Mouse (Mus musculus) E14TG2a.4 (cell line): Measurements from ENCODE around the gene Nup93.
A peak's percentile ranks its signal among the peaks of the same experiment; 100 is the strongest.

Source experiments
- H3K27me3 ChIP-seq: 2 replicates; pipeline ENCODE4 v1.6.1; 2014; ENCODE audit warnings: low read length, control low read depth; ENCODE audit not compliant: insufficient read depth
- H3K36me3 ChIP-seq: 2 replicates; pipeline ENCODE4 v1.6.1; 2014; ENCODE audit warnings: low read length, control low read depth; ENCODE audit not compliant: insufficient read depth
- H3K4me1 ChIP-seq: replicated peaks from 2 replicates; pipeline ENCODE4 v1.6.1; 2014; ENCODE audit warnings: low read depth, low read length, control low read depth
- H3K4me3 ChIP-seq: replicated peaks from 2 replicates; pipeline ENCODE4 v1.5.1; 2014; ENCODE audit warnings: mild to moderate bottlenecking, low read length
- H3K9me3 ChIP-seq: 2 replicates; pipeline ENCODE4 v1.6.1; 2014; ENCODE audit warnings: low read length, control low read depth
- CTCF ChIP-seq: conservative IDR thresholded peaks from 2 replicates; pipeline ENCODE4 v1.5.1; 2014; ENCODE audit warnings: low read length
- NANOG ChIP-seq: IDR thresholded peaks from 2 replicates; pipeline ENCODE4 v1.6.1; 2014; ENCODE audit warnings: borderline replicate concordance, low read length, mixed read lengths
- POU5F1 ChIP-seq: IDR thresholded peaks from 2 replicates; pipeline ENCODE4 v1.6.1; 2014; ENCODE audit warnings: low read length, borderline replicate concordance

The Nup93 gene

GRCm38 (mm10) chr8:94194591-94195223, 19.7 kb upstream of the Nup93 start:
- TF ChIP-seq NANOG (no peak), POU5F1 (no peak), CTCF (no peak)

GRCm38 (mm10) chr8:94199202-94199869, 15.0 kb upstream of the Nup93 start:
- H3K4me1 ChIP-seq: peaks cover 3% of the 10 kb centered on the region
- H3K36me3 ChIP-seq: no peaks in the 10 kb centered on the region
- H3K9me3 ChIP-seq: no peaks in the 10 kb centered on the region
- TF ChIP-seq POU5F1 (no peak), CTCF (peak; percentile 82)
- no peak overlapping the region for H3K4me3 ChIP-seq
- H3K27me3 ChIP-seq: 0 out of 2 replicates have a peak, but pooled peaks cover 2% of the 10 kb centered on the region

More at GRCm38 (mm10) chr8:94194591-94195223, 19.7 kb upstream of the Nup93 start:
- Histone ChIP-seq H3K27me3 (no peaks in the 10 kb centered on the region), H3K4me3 (no peak overlapping the region), H3K4me1 (peaks cover 30% of the 10 kb centered on the region), H3K36me3 (no peaks in the 10 kb centered on the region), H3K9me3 (no peaks in the 10 kb centered on the region)

GRCm38 (mm10) chr8:94204043-94204442, 10.3 kb upstream of the Nup93 start:
- Histone ChIP-seq H3K9me3 (no peaks in the 10 kb centered on the region), H3K27me3 (0 out of 2 replicates have a peak, but pooled peaks cover 2% of the 10 kb centered on the region), H3K4me1 (peaks cover 3% of the 10 kb centered on the region; the same call in 1 of the 2 replicates), H3K4me3 (no peak overlapping the region), H3K36me3 (no peaks in the 10 kb centered on the region)
- no peak for TF ChIP-seq NANOG
- TF ChIP-seq CTCF: no peak
- TF ChIP-seq POU5F1: no peak

GRCm38 (mm10) chr8:94205736-94206135, 8.6 kb upstream of the Nup93 start:
- Histone ChIP-seq H3K9me3 (no peaks in the 10 kb centered on the region), H3K4me1 (0 out of 2 replicates have a peak, but pooled peaks cover 3% of the 10 kb centered on the region)
- TF ChIP-seq CTCF: peak; percentile 98
- no peak for TF ChIP-seq NANOG

GRCm38 (mm10) chr8:94206256-94206655, 8.1 kb upstream of the Nup93 start:
- TF ChIP-seq CTCF: no peak
- TF ChIP-seq NANOG: no peak
- TF ChIP-seq POU5F1: no peak
- no peak overlapping the region for H3K4me3 ChIP-seq

More at GRCm38 (mm10) chr8:94205736-94206135, 8.6 kb upstream of the Nup93 start:
- Histone ChIP-seq H3K36me3 (no peaks in the 10 kb centered on the region), H3K27me3 (0 out of 2 replicates have a peak, but pooled peaks cover 2% of the 10 kb centered on the region), H3K4me3 (no peak overlapping the region)

GRCm38 (mm10) chr8:94207491-94207890, 6.9 kb upstream of the Nup93 start:
- no peaks in the 10 kb centered on the region for H3K9me3 ChIP-seq
- no peak overlapping the region for H3K4me3 ChIP-seq
- H3K27me3 ChIP-seq: 0 out of 2 replicates have a peak, but pooled peaks cover 2% of the 10 kb centered on the region
- 0 out of 2 replicates have a peak, but pooled peaks cover 3% of the 10 kb centered on the region for H3K4me1 ChIP-seq
- no peaks in the 10 kb centered on the region for H3K36me3 ChIP-seq
- TF ChIP-seq CTCF (no peak), POU5F1 (no peak), NANOG (no peak)

More at GRCm38 (mm10) chr8:94206256-94206655, 8.1 kb upstream of the Nup93 start:
- H3K27me3 ChIP-seq: 0 out of 2 replicates have a peak, but pooled peaks cover 2% of the 10 kb centered on the region
- no peaks in the 10 kb centered on the region for H3K9me3 ChIP-seq
- no peaks in the 10 kb centered on the region for H3K36me3 ChIP-seq
- 0 out of 2 replicates have a peak, but pooled peaks cover 3% of the 10 kb centered on the region for H3K4me1 ChIP-seq

GRCm38 (mm10) chr8:94209639-94210038, 4.7 kb upstream of the Nup93 start:
- TF ChIP-seq POU5F1 (no peak), NANOG (no peak), CTCF (no peak)
- no peaks in the 10 kb centered on the region for H3K27me3 ChIP-seq
- H3K36me3 ChIP-seq: no peaks in the 10 kb centered on the region
- H3K4me3 ChIP-seq: no peak overlapping the region
- no peaks in the 10 kb centered on the region for H3K9me3 ChIP-seq
- peaks cover 9% of the 10 kb centered on the region for H3K4me1 ChIP-seq

- Histone ChIP-seq H3K36me3 (no peaks in the 10 kb centered on the region), H3K27me3 (no peaks in the 10 kb centered on the region), H3K4me1 (peaks cover 14% of the 10 kb centered on the region), H3K4me3 (no peak overlapping the region), H3K9me3 (no peaks in the 10 kb centered on the region)
- TF ChIP-seq CTCF (no peak), POU5F1 (no peak), NANOG (no peak)
Measured at GRCm38 (mm10) chr8:94210225-94210624, 4.1 kb upstream of the Nup93 start.
